Comparison of ENCODE assay signal across 8 mouse cellular contexts in genomic region chr7:89841670-89842403, GRCm38 (mm10).
DNase-seq lines count a peak whose midpoint lies in the region; ATAC-seq and TF ChIP-seq lines count a peak whose summit lies in the region.

No protein-coding gene starts in this region.

- no peak overlapping the region; the same call in 1 of the 2 replicates for H3K27ac ChIP-seq in forebrain, embryonic 10.5 days
- H3K27ac ChIP-seq in heart, embryonic 16.5 days (ENCODE audit: low read length): no peak overlapping the region
- no peak overlapping the region for H3K27ac ChIP-seq in liver, embryonic 13.5 days
- no peak overlapping the region for H3K27ac ChIP-seq in neural tube, embryonic 12.5 days

- no peaks in the 10 kb centered on the region for H3K36me3 ChIP-seq in forebrain, embryonic 10.5 days (replicated peaks)
- H3K36me3 ChIP-seq in heart, embryonic 16.5 days (ENCODE audit: control insufficient read depth, insufficient read depth): no peaks in the 10 kb centered on the region
- H3K36me3 ChIP-seq in liver, embryonic 13.5 days: no peaks in the 10 kb centered on the region
- H3K36me3 ChIP-seq in neural tube, embryonic 12.5 days: no peaks in the 10 kb centered on the region

- TF ChIP-seq CTCF in brain, embryonic 14.5 days (IDR thresholded peaks at IDR 0.05; ENCODE audit: borderline replicate concordance, extremely low read depth, insufficient read depth, insufficient read length): peak; percentile 79; the same call in 1 of the 2 replicates

- H3K4me1 ChIP-seq in forebrain, embryonic 10.5 days: peaks cover 10% of the 10 kb centered on the region
- peaks cover 8% of the 10 kb centered on the region for H3K4me1 ChIP-seq in heart, embryonic 16.5 days (ENCODE audit: control insufficient read depth, insufficient read depth, low read length)
- no peaks in the 10 kb centered on the region for H3K4me1 ChIP-seq in liver, embryonic 13.5 days (replicated peaks)
- H3K4me1 ChIP-seq in neural tube, embryonic 12.5 days: no peaks in the 10 kb centered on the region

- no peak overlapping the region for H3K9ac ChIP-seq in heart, embryonic 16.5 days (ENCODE audit: low read length)
- no peak overlapping the region for H3K9ac ChIP-seq in liver, embryonic 13.5 days
- no peak overlapping the region for H3K9ac ChIP-seq in neural tube, embryonic 12.5 days

- DNase-seq in CD4-positive, CD25-positive, alpha-beta regulatory T cell, adult 2 months (ENCODE audit: low read depth, low spot score): peak; percentile 74
- peak; percentile 94 for DNase-seq in brain, embryonic 14.5 days (ENCODE audit: low read depth)
- peak; percentile 75 for DNase-seq in forebrain, embryonic 10.5 days (ENCODE audit: extremely low spot score, low spot score)
- DNase-seq in kidney, postnatal 10 days: peak; percentile 91
- DNase-seq in liver, embryonic 13.5 days: peak; percentile 6
- DNase-seq in telencephalon, adult 2 months (ENCODE audit: low read depth, low spot score): peak; percentile 72

- no peak for TF ChIP-seq POLR2A in brain, embryonic 14.5 days (IDR thresholded peaks at IDR 0.05; ENCODE audit: borderline replicate concordance, extremely low read depth, insufficient read depth, insufficient read length, poor library complexity, severe bottlenecking)

- H3K4me3 ChIP-seq in forebrain, embryonic 10.5 days: no peak overlapping the region
- H3K4me3 ChIP-seq in heart, embryonic 16.5 days (ENCODE audit: low read length): 0 out of 2 replicates have a peak overlapping the region, but pooled peaks have one; percentile 14
- no peak overlapping the region for H3K4me3 ChIP-seq in liver, embryonic 13.5 days (replicated peaks)
- H3K4me3 ChIP-seq in neural tube, embryonic 12.5 days: no peak overlapping the region

- no peaks in the 10 kb centered on the region for H3K9me3 ChIP-seq in forebrain, embryonic 10.5 days
- no peaks in the 10 kb centered on the region for H3K9me3 ChIP-seq in heart, embryonic 16.5 days (replicated peaks; ENCODE audit: control insufficient read depth, low read length)
- H3K9me3 ChIP-seq in liver, embryonic 13.5 days (replicated peaks): no peaks in the 10 kb centered on the region
- H3K9me3 ChIP-seq in neural tube, embryonic 12.5 days: no peaks in the 10 kb centered on the region

- WGBS in forebrain, embryonic 10.5 days: 41% methylated on average over 15 of the region's 15 CpGs
- WGBS in heart, embryonic 16.5 days: 29% methylated on average over 15 of the region's 15 CpGs
- WGBS in liver, embryonic 13.5 days (ENCODE audit: insufficient replicate concordance): 27% methylated on average over 15 of the region's 15 CpGs
- 38% methylated on average over 15 of the region's 15 CpGs for WGBS in neural tube, embryonic 12.5 days

- no peaks in the 10 kb centered on the region for H3K27me3 ChIP-seq in forebrain, embryonic 10.5 days (ENCODE audit: poor library complexity, severe bottlenecking)
- H3K27me3 ChIP-seq in heart, embryonic 16.5 days (ENCODE audit: control insufficient read depth, insufficient read depth, low read length): no peaks in the 10 kb centered on the region
- no peaks in the 10 kb centered on the region for H3K27me3 ChIP-seq in liver, embryonic 13.5 days
- no peaks in the 10 kb centered on the region for H3K27me3 ChIP-seq in neural tube, embryonic 12.5 days (replicated peaks)

- H3K4me2 ChIP-seq in heart, embryonic 16.5 days (ENCODE audit: low read depth, low read length): peak overlapping the region; percentile 40; the same call in 1 of the 2 replicates
- H3K4me2 ChIP-seq in liver, embryonic 13.5 days: no peak overlapping the region
- H3K4me2 ChIP-seq in neural tube, embryonic 12.5 days (replicated peaks): no peak overlapping the region

- peak; percentile 32; the same call in 1 of the 2 replicates for ATAC-seq in heart, embryonic 16.5 days (replicated peaks; ENCODE audit: extremely low read depth, insufficient read depth, low FRiP score)
- ATAC-seq in liver, embryonic 13.5 days (ENCODE audit: low read depth): no peak
- peak; percentile 77 for ATAC-seq in neural tube, embryonic 12.5 days (ENCODE audit: low FRiP score, low read depth)

Comparison
In these comparisons a context has a peak if more than half of its experiments do, and no peak if none do; other contexts are left out.
1. DNase-seq: peak in every context shown above with its lines; median percentile 94 in brain, embryonic 14.5 days; 91 in kidney, postnatal 10 days; 75 in forebrain, embryonic 10.5 days; 74 in CD4-positive, CD25-positive, alpha-beta regulatory T cell, adult 2 months; 72 in telencephalon, adult 2 months; 6 in liver, embryonic 13.5 days.